Mouse (Mus musculus): ENCODE data around the gene Nfasc. TPM values are rescaled to one million over a fixed set of nuclear protein-coding genes. Genes with fewer than 3 reads are reported as not detected.

Gene Nfasc
- polyA plus RNA-seq, 1 experiment from 2014 or later: 0.12 TPM

GRCm38 (mm10) chr1:132609048-132609634 is 132.5 kb downstream of the Nfasc start:
- Histone ChIP-seq H3K4me1 (replicated peaks) (no peaks in the 10 kb centered on the region), H3K27ac (no peak overlapping the region), H3K4me3 (replicated peaks) (no peak overlapping the region), H3K9me3 (replicated peaks) (no peaks in the 10 kb centered on the region), H3K9ac (no peak overlapping the region), H3K4me2 (no peak overlapping the region), H3K27me3 (no peaks in the 10 kb centered on the region), H3K36me3 (no peaks in the 10 kb centered on the region)
- WGBS (ENCODE audit: insufficient replicate concordance): 20% methylated on average over 4 of the region's 4 CpGs
- DNase-seq (peak; percentile 6), ATAC-seq (ENCODE audit: low read depth) (no peak)

- Histone ChIP-seq H3K27ac (no peak overlapping the region), H3K4me3 (replicated peaks) (no peak overlapping the region), H3K9me3 (replicated peaks) (no peaks in the 10 kb centered on the region), H3K4me1 (replicated peaks) (no peaks in the 10 kb centered on the region), H3K9ac (no peak overlapping the region), H3K36me3 (no peaks in the 10 kb centered on the region), H3K27me3 (no peaks in the 10 kb centered on the region; the same call in 1 of the 2 replicates), H3K4me2 (no peak overlapping the region)
- no peak for DNase-seq
- 28% methylated on average over 8 of the region's 8 CpGs for WGBS (ENCODE audit: insufficient replicate concordance)
- ATAC-seq (ENCODE audit: low read depth): no peak
These were observed 139.4 kb downstream of the Nfasc start for GRCm38 (mm10) chr1:132602161-132602560.

GRCm38 (mm10) chr1:132598024-132598423 is 143.6 kb downstream of the Nfasc start:
- WGBS (ENCODE audit: insufficient replicate concordance): 72% methylated on average over 5 of the region's 5 CpGs
- ATAC-seq (ENCODE audit: low read depth) (no peak), DNase-seq (no peak)
- H3K4me2 ChIP-seq: no peak overlapping the region
- no peaks in the 10 kb centered on the region for H3K9me3 ChIP-seq (replicated peaks)
- peaks cover 1% of the 10 kb centered on the region; the same call in 1 of the 2 replicates for H3K27me3 ChIP-seq
- H3K36me3 ChIP-seq: no peaks in the 10 kb centered on the region
- H3K27ac ChIP-seq: no peak overlapping the region
- H3K4me3 ChIP-seq (replicated peaks): no peak overlapping the region
- H3K4me1 ChIP-seq (replicated peaks): no peaks in the 10 kb centered on the region
- no peak overlapping the region for H3K9ac ChIP-seq

GRCm38 (mm10) chr1:132595741-132596140 is 145.9 kb downstream of the Nfasc start:
- Histone ChIP-seq H3K4me1 (replicated peaks) (no peaks in the 10 kb centered on the region), H3K9me3 (replicated peaks) (no peaks in the 10 kb centered on the region), H3K36me3 (no peaks in the 10 kb centered on the region), H3K4me3 (replicated peaks) (no peak overlapping the region), H3K27me3 (peaks cover 5% of the 10 kb centered on the region; the same call in 1 of the 2 replicates), H3K27ac (no peak overlapping the region), H3K9ac (no peak overlapping the region), H3K4me2 (no peak overlapping the region)
- DNase-seq (no peak), ATAC-seq (ENCODE audit: low read depth) (no peak)
- 47% methylated on average over 6 of the region's 6 CpGs for whole genome bisulfite sequencing (ENCODE audit: insufficient replicate concordance)

GRCm38 (mm10) chr1:132594587-132594986 is 147.0 kb downstream of the Nfasc start:
- Histone ChIP-seq H3K27ac (no peak overlapping the region), H3K4me2 (no peak overlapping the region), H3K4me1 (replicated peaks) (no peaks in the 10 kb centered on the region), H3K27me3 (peaks cover 5% of the 10 kb centered on the region; the same call in 1 of the 2 replicates), H3K36me3 (no peaks in the 10 kb centered on the region), H3K9ac (no peak overlapping the region), H3K4me3 (replicated peaks) (no peak overlapping the region), H3K9me3 (replicated peaks) (no peaks in the 10 kb centered on the region)
- WGBS (ENCODE audit: insufficient replicate concordance): 14% methylated on average over 4 of the region's 4 CpGs
- ATAC-seq (ENCODE audit: low read depth) (no peak), DNase-seq (peak; percentile 24)

GRCm38 (mm10) chr1:132592145-132592544 is 149.5 kb downstream of the Nfasc start:
- no peak overlapping the region for H3K4me3 ChIP-seq (replicated peaks)
- H3K27me3 ChIP-seq: peaks cover 5% of the 10 kb centered on the region; the same call in 1 of the 2 replicates
- DNase-seq (no peak), ATAC-seq (ENCODE audit: low read depth) (no peak)
- no peaks in the 10 kb centered on the region for H3K9me3 ChIP-seq (replicated peaks)
- no peak overlapping the region for H3K27ac ChIP-seq
- H3K4me1 ChIP-seq (replicated peaks): peaks cover under 1% of the 10 kb centered on the region; the same call in 1 of the 2 replicates
- H3K4me2 ChIP-seq: no peak overlapping the region
- H3K36me3 ChIP-seq: no peaks in the 10 kb centered on the region
- WGBS (ENCODE audit: insufficient replicate concordance): 41% methylated on average over 5 of the region's 5 CpGs
- H3K9ac ChIP-seq: no peak overlapping the region

- H3K4me3 ChIP-seq (replicated peaks): no peak overlapping the region
- no peaks in the 10 kb centered on the region for H3K9me3 ChIP-seq (replicated peaks)
- H3K9ac ChIP-seq: no peak overlapping the region
- DNase-seq (no peak), ATAC-seq (ENCODE audit: low read depth) (no peak)
- no peaks in the 10 kb centered on the region for H3K36me3 ChIP-seq
- H3K27ac ChIP-seq: no peak overlapping the region
- no peak overlapping the region for H3K4me2 ChIP-seq
- H3K27me3 ChIP-seq: peaks cover 5% of the 10 kb centered on the region; the same call in 1 of the 2 replicates
- WGBS (ENCODE audit: insufficient replicate concordance): 60% methylated on average over 11 of the region's 11 CpGs
- H3K4me1 ChIP-seq (replicated peaks): peaks cover 7% of the 10 kb centered on the region; the same call in 1 of the 2 replicates
These were observed 150.1 kb downstream of the Nfasc start for GRCm38 (mm10) chr1:132591399-132591930.

- Histone ChIP-seq H3K36me3 (no peaks in the 10 kb centered on the region), H3K4me1 (replicated peaks) (peaks cover 8% of the 10 kb centered on the region; the same call in 1 of the 2 replicates), H3K27ac (no peak overlapping the region), H3K4me3 (replicated peaks) (no peak overlapping the region), H3K4me2 (no peak overlapping the region), H3K27me3 (no peaks in the 10 kb centered on the region), H3K9ac (no peak overlapping the region), H3K9me3 (replicated peaks) (no peaks in the 10 kb centered on the region)
- ATAC-seq (ENCODE audit: low read depth) (peak; percentile 68), DNase-seq (no peak)
- 52% methylated on average over 15 of the region's 15 CpGs for WGBS (ENCODE audit: insufficient replicate concordance)
These were observed 154.9 kb downstream of the Nfasc start for GRCm38 (mm10) chr1:132586679-132587201.

GRCm38 (mm10) chr1:132585376-132585775 is 156.2 kb downstream of the Nfasc start:
- WGBS (ENCODE audit: insufficient replicate concordance): 59% methylated on average over 4 of the region's 4 CpGs
- Histone ChIP-seq H3K9me3 (replicated peaks) (no peaks in the 10 kb centered on the region), H3K9ac (no peak overlapping the region), H3K4me3 (replicated peaks) (no peak overlapping the region), H3K4me2 (no peak overlapping the region), H3K27ac (no peak overlapping the region), H3K4me1 (replicated peaks) (peaks cover 8% of the 10 kb centered on the region; the same call in 1 of the 2 replicates), H3K36me3 (no peaks in the 10 kb centered on the region), H3K27me3 (no peaks in the 10 kb centered on the region)
- ATAC-seq (ENCODE audit: low read depth): no peak
- no peak for DNase-seq

- H3K36me3 ChIP-seq: no peaks in the 10 kb centered on the region
- DNase-seq: no peak
- 67% methylated on average over 18 of the region's 18 CpGs for WGBS (ENCODE audit: insufficient replicate concordance)
- peaks cover 8% of the 10 kb centered on the region; the same call in 1 of the 2 replicates for H3K4me1 ChIP-seq (replicated peaks)
- H3K27me3 ChIP-seq: no peaks in the 10 kb centered on the region
- H3K27ac ChIP-seq: no peak overlapping the region
- no peak overlapping the region for H3K9ac ChIP-seq
- no peak overlapping the region for H3K4me2 ChIP-seq
- H3K9me3 ChIP-seq (replicated peaks): no peaks in the 10 kb centered on the region
- no peak for ATAC-seq (ENCODE audit: low read depth)
- no peak overlapping the region for H3K4me3 ChIP-seq (replicated peaks)
These were observed 158.5 kb downstream of the Nfasc start for GRCm38 (mm10) chr1:132582998-132583604.
